Mouse (Mus musculus) C2C12 (cell line): Measurements from ENCODE around the gene Dclk3.

Experiments
- CEBPB ChIP-seq: IDR thresholded peaks from one replicate; pipeline ENCODE4 v1.6.1; 2011; ENCODE audit warnings: low read depth, mild to moderate bottlenecking, control low read depth, moderate library complexity
- CTCF ChIP-seq: IDR thresholded peaks from one replicate; pipeline ENCODE4 v1.5.1; 2011; ENCODE audit not compliant: control insufficient read depth, insufficient read depth, insufficient read length
- MAX ChIP-seq: IDR thresholded peaks from one replicate; pipeline ENCODE4 v1.6.1; 2011; ENCODE audit warnings: mild to moderate bottlenecking, control low read depth
- MYOD1 ChIP-seq: IDR thresholded peaks from one replicate; pipeline ENCODE4 v1.6.1; 2011; ENCODE audit warnings: low read depth; ENCODE audit not compliant: control insufficient read depth, insufficient read length
- MYOG ChIP-seq: IDR thresholded peaks from one replicate; pipeline ENCODE4 v1.6.1; 2011; ENCODE audit not compliant: control insufficient read depth, insufficient read length; ENCODE audit errors: extremely low read depth
- USF1 ChIP-seq: IDR thresholded peaks from one replicate; pipeline ENCODE4 v1.6.1; 2011; ENCODE audit warnings: low read depth, mild to moderate bottlenecking, control low read depth, moderate library complexity

GRCm38 (mm10) chr9:111400089-111400488 is 38.8 kb upstream of the Dclk3 start:
- TF ChIP-seq CTCF: no peak
- no peak for TF ChIP-seq MAX
- TF ChIP-seq CEBPB: no peak
- TF ChIP-seq MYOD1: no peak
- TF ChIP-seq MYOG: no peak
- TF ChIP-seq USF1: no peak
